Mouse (Mus musculus): ENCODE measurements around the gene Phf13. TPM values are rescaled to one million over a fixed set of nuclear protein-coding genes. Genes with fewer than 3 reads are reported as not detected.
A peak's percentile ranks its signal among the peaks of the same experiment; 100 is the strongest.
"Not testable (repeated sequence)": the region's sequence is repeated elsewhere in the genome, so short reads cannot be mapped to it uniquely, and the experiment has no call there.

Gene Phf13
- 1 to 10 TPM; 2.8 to 3.4 TPM for total RNA-seq (2021)
- long read RNA-seq, experiment 1, partial matches to known transcripts: 0 of 2 reads
- long read RNA-seq, experiment 1, other reads (novel, unspliced or antisense): 2 of 2 reads
- long read RNA-seq, experiment 2, partial matches to known transcripts: 2 of 2 reads
- long read RNA-seq, experiment 2, other reads (novel, unspliced or antisense): 0 of 2 reads

GRCm38 (mm10) chr4:151996173-151996950 is at the start of gene Phf13:
Gene Phf13, minus strand, starts transcription at chr4:151996258.
- peak; percentile 99 for DNase-seq

DNA sequence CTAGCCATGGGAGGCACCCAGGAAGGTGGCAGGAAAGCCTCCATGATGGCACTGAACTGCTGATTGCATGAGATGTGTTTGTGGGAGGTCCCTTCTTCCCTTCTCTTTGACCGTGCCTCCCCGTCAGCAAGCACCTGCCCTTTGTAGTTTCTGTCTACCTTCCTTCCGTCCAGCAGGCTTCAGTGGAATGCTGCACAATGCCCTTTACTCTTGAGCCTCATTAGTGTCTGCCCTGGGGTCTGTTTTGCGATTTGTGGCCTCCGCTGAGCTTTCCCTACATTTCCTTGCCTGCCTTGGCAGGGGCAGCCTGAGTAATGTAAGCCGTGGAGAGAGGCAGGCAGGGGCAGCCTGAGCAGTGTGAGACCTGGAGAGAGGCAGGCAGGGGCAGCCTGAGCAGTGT is 48.6 kb upstream of the Phf13 start:
- no peak for DNase-seq

- DNase-seq: no peak
These were observed 47.1 kb upstream of the Phf13 start for GRCm38 (mm10) chr4:152043171-152043570.

GRCm38 (mm10) chr4:152041924-152042641 is 46.0 kb upstream of the Phf13 start:
- no peak for DNase-seq

DNA sequence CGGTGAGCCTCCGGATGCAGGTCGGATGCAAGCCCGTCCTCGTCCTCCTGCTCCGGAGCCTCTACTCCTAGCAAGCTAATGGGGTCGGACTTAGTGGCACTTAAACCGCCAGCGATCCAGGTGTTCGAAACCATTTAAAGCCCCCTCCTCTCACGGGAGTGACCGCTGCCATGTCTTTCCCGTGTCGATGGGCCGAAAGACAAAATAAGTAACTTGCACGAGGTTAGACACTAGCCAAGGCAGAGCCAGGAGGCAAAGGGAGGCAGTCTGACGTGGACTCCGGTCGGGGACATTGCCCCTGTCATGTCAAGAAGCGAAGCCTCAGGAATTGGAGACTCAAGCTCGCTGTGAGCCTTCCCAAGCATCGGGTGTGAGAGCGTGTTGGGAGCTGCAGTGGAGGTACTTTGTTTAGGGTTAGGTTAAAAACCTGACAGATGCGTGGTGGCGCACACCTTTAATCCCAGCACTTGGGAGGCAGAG is 43.8 kb upstream of the Phf13 start:
- no peak for DNase-seq

GRCm38 (mm10) chr4:152038985-152039830 is 43.1 kb upstream of the Phf13 start, which contains the start of gene Nol9:
Gene Nol9, plus strand, starts transcription at chr4:152039321.
- DNase-seq: peak; percentile 90

DNA sequence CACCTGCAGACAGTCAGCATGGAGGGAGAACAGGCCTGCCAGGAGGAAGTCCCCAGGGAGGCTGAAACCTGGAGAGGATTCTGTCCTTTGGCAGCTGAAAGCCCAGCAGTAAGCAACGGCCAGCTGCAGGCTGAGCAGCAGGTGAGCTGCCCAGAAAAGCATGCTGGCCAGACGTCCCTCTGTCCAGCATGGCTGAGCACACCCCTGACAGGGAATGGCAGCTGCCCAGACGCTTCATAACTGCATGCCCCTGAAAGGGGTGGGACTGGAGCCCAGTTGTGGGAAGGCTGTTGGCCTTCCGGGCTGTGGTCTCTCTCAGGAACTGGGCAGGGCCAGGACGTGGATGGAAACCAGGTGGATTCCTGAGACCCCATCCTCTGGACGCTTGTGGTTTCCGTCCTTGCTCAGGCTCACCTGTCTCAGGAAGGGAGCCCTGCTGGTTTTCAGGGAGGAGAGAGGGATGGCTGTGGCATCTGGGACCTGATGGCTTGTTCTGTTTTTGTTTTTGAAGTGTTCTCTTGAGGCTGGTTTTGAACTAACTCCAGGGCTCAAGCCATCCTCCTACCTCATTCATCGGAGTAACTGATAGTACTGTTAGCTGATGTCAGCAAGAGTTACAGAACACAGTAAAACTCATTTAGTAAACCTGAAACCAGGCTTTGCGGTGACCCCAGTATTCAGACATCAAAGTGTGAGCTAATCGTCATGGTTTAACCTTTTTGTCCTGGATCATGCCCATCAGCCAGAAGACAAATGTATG is 42.3 kb upstream of the Phf13 start, which contains the start of gene Tas1r1:
TSS of gene Tas1r1 (minus strand) at position 344 of the 760 bp plus-strand sequence.
- DNase-seq: peak; percentile 46

GRCm38 (mm10) chr4:152036464-152036863 is 40.4 kb upstream of the Phf13 start:
- not testable (repeated sequence) for DNase-seq

GRCm38 (mm10) chr4:152032922-152033321 is 36.9 kb upstream of the Phf13 start:
- no peak for DNase-seq

DNA sequence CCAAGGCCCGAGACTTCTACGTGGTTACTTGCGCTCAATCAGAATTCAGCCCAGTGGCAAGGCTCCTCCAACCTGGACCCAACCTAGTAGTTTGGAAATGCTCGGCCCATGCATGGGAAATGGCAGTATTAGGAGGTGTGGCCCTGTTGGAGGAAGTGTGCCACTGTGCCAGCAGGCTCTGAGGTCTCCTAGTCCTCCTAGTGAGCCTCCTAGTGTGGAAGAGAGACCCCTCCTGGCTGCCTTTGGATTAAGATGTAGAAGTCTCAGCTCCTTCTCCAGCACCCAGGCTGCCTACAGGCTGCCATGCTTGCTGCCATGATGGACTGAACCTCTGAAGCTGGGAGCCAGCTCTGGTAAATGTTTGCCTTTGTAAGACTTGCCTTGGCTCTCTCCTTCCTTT is 33.9 kb upstream of the Phf13 start:
- no peak for DNase-seq

DNA sequence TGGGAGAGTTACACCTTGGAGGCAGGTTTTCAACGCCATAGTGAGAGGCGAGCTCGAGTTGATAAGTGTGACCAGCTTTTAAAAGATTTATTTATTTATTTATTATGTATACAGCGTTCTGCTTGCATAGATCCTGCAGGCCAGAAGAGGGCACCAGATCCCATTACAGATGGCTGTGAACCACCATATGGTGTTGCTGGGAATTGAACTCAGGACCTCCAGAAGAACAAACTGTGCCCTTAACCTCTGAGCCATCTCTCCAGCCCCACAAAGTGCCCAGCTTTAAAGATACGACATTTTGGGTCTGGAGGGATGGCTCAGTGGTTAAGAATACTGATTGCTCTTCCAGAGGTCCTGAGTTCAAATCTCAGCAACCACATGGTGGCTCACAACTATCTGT is 33.0 kb upstream of the Phf13 start:
- no peak for DNase-seq

DNA sequence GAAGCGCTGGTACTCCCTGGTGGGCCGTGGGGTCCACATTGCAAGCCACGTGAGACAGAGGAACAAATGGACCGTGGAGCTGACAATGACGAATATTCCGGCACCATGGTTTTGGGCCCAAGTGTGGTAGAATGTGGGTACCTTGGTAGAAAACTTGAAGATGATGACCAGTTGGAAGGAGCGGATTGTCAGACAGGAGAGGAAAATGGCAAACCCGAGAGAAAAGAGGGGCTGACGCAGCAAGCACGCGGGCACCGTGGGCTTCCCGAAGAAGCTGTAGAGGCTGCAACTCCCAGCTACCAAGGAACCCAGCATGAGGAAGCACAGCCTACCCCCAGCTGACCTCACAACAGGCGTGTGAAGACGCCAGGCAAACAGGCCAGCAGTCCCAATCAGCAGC is 32.4 kb upstream of the Phf13 start:
- no peak for DNase-seq

GRCm38 (mm10) chr4:152027524-152027923 is 31.5 kb upstream of the Phf13 start, which contains the start of gene Zbtb48:
Gene Zbtb48, minus strand, starts transcription at chr4:152027671.
- DNase-seq: peak; percentile 96

- DNase-seq: no peak
These were observed 30.9 kb upstream of the Phf13 start for GRCm38 (mm10) chr4:152026751-152027508.

DNA sequence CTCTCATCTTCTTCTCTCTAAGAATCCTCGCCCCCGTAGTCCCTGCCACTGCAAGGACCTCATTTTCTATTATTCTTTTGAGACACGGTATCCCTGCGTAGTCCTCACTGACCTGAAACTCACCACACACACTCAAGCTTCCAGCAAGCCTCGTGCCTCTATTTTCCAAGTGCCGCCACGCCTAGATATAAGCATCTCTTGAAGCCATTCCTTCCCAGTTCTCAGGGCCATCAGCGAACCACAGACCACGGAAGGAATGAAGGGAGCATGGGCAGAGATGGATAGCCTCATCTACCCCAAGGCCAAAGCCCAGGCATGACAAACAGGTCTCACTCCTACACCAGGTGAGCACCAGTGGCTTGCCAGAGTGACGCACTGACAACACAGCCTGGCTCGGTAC is 28.5 kb upstream of the Phf13 start:
- DNase-seq: no peak

DNA sequence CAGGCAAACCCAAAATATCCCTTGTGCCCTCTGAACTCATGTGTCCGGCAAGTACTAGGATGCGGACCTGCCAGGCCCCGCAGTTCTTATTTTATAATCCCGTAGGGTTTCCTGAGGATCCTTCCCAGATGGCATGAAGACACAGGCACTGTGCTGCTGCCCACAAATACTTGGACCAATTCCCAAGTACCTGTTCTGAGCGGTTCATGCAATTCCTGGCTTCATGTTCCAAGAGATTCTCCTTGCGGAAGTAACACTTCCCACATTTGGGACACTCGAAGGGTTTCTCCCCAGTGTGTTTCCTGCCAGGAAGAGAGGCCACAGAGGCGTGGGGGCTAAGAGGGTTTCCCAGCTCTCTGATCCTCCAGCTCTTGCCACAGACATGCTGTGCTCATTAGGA is 26.4 kb upstream of the Phf13 start:
- DNase-seq: no peak

DNA sequence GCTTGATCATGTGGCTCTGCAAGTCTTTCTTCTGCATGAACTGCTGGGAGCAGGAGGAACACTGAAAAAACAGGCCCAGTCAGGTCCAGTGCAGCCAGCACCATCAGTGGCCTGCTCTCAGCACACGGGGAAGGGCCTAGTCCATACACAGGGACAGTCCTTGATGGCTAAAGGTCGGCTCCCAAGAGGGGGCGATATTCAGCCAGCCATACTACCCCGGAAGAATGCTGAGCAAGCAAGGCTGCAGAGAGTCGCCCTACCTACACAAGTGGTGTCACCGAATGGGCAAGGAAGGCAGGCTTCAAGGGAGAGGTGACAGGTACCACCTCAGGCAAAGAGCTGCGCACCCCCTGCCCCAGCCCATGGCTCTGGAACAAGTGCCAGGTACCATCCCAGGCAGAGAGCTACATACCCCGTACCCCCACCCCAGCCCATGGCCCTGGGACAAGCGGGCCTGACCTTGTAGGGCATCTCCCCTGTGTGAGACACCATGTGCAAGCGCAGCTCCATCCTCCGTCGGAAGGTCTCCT is 25.6 kb upstream of the Phf13 start:
- no peak for DNase-seq

- no peak for DNase-seq
These were observed 24.0 kb upstream of the Phf13 start for GRCm38 (mm10) chr4:152020024-152020423.

GRCm38 (mm10) chr4:152019073-152019472 is 23.0 kb upstream of the Phf13 start:
- no peak for DNase-seq

Measured in gastrocnemius, postnatal 25 days (tissue).